Mouse (Mus musculus) cerebellum, adult (tissue): ENCODE measurements around the gene Hist1h1d.
"Not testable (repeated sequence)": the region's sequence is repeated elsewhere in the genome, so short reads cannot be mapped to it uniquely, and the experiment has no call there.

ENCODE experiments used
- ATAC-seq: cut with Nextera tagmentation; 2 replicates; pipeline ENCODE4 v1.9.2; 2017; ENCODE audit warnings: mild to moderate bottlenecking, moderate library complexity, mixed read lengths; ENCODE audit not compliant: insufficient number of reproducible peaks, low FRiP score, low TSS enrichment

The Hist1h1d gene

GRCm38 (mm10) chr13:23543965-23544786 lies 8.9 kb upstream of the Hist1h1d start, which contains the start of gene Hist1h3f:
Gene Hist1h3f, plus strand, starts transcription at chr13:23544052.
- ATAC-seq = peak; percentile 99

- 0 out of 2 replicates have a peak, but pooled peaks have one; percentile 40 for ATAC-seq
Observed at GRCm38 (mm10) chr13:23544787-23545120, 8.3 kb upstream of the Hist1h1d start.

DNA sequence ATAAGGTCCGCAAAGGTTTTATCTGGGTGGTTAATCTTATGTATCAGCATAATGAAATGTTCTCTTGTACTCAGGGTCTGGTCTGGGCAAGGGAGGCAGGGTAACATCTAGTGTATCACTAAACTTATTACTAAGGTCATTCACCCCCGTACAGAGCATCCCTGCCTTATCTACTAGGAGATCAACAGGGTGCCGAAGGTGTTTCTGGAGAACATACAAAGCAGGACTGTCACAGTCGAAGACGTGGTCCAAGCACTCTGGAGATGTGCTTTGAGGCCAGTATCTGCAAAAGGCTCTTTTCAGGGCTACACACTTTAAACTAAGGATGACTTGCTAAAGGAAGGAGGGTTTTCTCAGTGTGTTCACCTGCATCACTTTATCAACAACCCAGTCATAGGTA lies 6.4 kb upstream of the Hist1h1d start:
- ATAC-seq = no peak

DNA sequence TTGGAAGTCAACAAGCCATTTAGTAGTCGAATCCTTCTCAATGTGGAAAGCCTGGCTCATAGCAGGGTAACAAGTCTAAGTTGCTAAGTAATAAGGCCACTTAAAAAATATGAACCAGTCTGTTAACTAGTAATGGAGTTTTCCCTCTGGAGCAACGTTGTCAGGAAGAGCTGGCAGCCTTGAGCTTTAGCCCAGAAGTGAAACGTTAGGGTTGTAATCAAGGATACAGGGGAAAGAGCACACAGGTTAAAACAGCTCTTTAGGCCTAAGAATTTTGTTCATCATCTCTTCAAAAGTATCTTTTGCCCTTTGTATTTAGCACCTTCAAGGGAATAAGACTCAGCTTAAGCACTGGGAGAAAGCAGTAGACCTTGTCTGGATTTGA lies 2.3 kb upstream of the Hist1h1d start:
- no peak for ATAC-seq

- ATAC-seq = peak; percentile 91
Observed at GRCm38 (mm10) chr13:23551146-23551834, 1.8 kb upstream of the Hist1h1d start, which contains the start of gene Hist1h4f. Gene Hist1h4f, minus strand, starts transcription at chr13:23551648.

- no peak for ATAC-seq
Observed at GRCm38 (mm10) chr13:23551931-23552914, 839 bp upstream of the Hist1h1d start.

DNA sequence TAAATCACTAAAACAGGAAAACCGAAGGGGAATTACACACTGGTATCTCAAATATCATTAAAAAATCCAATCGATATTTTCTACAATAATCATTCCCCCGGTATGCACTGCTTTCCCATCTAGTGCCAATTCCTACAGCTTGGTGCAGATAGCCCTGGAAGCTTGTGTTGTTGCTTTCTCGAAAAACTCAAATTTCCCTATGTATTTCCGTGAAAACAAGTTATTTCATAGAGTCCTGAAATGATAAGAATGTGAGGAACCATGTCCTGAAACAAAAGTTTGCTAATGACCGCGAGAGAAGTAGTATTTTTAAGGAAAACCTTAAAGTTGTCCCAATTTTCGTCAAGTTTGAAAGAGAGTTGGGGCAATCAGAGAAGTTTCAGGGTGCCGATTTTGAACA lies 1.3 kb downstream of the Hist1h1d start:
- ATAC-seq = no peak

GRCm38 (mm10) chr13:23554925-23555838 lies 2.1 kb downstream of the Hist1h1d start:
- peak; percentile 69; the same call in 1 of the 2 replicates for ATAC-seq

GRCm38 (mm10) chr13:23555839-23556416 lies 2.9 kb downstream of the Hist1h1d start:
- peak; percentile 86 for ATAC-seq

DNA sequence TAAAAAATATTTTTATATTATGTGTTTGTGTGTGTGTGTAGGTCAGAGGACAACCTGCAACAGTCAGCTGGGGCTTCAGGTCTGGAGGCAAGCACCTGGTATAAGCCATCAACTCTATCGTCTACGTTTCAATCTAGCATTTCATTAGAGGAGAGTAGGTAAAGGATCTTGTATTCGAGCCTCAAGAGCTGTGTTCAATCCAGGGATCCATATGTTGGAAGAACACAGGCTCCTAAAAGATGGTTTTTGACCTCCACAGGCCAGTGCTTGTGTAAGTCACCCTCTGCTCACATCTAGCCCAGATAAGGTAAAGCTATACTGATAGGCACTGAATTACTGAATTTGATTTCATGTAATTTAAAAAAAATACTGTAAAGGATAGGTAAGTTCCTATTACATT lies 3.8 kb downstream of the Hist1h1d start:
- ATAC-seq = no peak

DNA sequence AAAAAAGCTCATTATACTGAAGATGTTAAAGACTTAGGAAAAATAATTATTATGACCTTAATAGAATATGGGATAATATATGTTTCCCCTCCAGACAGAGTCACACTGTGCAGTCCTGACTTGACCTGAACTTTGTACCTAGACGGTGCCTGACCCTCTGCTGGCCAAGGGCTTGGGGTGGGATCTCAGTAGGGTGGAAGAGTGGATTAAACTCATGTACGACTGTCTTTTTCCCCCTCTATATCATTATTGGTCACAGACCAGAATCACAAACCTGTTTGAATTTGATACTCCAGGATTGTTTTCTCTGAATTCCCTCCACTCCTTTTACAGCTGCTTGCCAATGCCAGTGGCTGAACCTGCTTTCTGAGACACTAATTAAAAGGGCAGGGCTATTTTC lies 7.6 kb downstream of the Hist1h1d start:
- not testable (repeated sequence) for ATAC-seq

- not testable (repeated sequence) for ATAC-seq
Observed at GRCm38 (mm10) chr13:23561531-23561882, 8.4 kb downstream of the Hist1h1d start.

GRCm38 (mm10) chr13:23561883-23562659 lies 9.0 kb downstream of the Hist1h1d start, which contains the start of gene Hist1h3e:
Gene Hist1h3e, minus strand, starts transcription at chr13:23562369.
- peak; percentile 93 for ATAC-seq

DNA sequence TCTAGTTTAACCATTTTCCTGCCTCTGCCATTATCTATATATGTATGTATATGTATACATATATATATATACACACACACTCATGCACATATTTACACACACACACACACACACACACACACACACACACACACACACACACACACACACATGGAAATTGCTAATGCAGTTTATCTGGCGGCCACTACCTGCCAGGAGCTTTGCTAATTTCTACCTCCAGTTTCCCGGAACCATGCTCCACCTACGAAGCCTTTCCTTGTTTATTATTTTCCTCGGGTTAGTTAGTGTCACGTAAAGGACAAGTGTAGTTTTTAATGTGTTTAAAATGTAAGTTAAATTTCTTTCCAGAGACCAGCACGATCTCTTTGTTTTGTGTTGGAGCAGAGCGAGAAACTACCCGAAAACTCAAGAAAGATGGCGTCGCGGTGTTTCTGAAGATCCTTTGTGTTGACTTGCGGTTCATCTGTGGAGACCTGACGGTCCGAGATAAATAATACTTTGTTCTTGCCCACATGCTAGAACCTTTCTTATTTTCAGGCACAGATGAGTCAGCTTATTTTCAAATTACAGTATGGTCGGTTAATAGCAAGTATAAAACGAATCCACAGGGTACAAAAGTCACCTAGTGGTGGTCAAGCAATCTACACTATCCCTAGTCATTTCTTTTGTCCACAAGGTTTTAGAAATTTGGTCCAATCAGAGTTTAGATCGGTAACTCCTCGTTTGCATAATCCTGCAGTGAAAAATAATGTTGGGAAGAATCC lies 9.8 kb downstream of the Hist1h1d start:
- peak; percentile 71 for ATAC-seq

GRCm38 (mm10) chr13:23564482-23564881 lies 11.4 kb downstream of the Hist1h1d start:
- no peak for ATAC-seq

DNA sequence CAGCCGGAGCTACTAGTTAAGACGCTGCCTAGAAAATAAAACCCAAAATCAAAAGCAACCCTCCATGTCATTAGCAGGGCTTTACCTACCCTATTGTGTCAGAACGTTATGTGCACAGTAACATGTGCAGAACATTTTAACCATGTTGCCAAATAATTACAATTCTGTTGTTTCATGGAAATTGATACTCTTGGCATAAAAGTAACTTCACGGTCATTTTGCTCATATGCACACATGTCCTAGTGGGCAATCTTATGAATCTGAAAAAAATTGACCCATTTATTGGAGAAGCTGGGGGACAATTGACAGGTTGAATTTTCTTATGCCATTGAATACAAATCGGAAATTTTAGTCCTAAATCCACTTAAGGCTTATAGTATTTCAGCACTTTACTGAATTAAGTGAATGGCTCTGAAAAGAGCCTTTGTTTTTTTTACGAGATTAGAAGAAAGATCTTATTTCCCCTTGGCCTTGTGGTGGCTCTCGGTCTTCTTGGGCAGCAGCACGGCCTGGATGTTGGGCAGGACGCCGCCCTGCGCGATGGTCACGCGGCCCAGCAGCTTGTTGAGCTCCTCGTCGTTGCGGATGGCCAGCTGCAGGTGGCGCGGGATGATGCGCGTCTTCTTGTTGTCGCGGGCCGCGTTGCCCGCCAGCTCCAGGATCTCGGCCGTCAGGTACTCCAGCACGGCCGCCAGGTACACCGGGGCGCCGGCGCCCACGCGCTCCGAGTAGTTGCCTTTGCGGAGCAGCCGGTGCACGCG lies 17.4 kb downstream of the Hist1h1d start:
- not testable (repeated sequence) for ATAC-seq

GRCm38 (mm10) chr13:23571022-23571503 lies 18.0 kb downstream of the Hist1h1d start, which contains the start of the genes Hist1h2ae and Hist1h2bg:
Gene Hist1h2ae, minus strand, starts transcription at chr13:23571220.
Gene Hist1h2bg, plus strand, starts transcription at chr13:23571396.
- ATAC-seq = peak; percentile 97
